Mouse (Mus musculus): ENCODE measurements around the gene Emx2. TPM values are rescaled to one million over a fixed set of nuclear protein-coding genes. Genes with fewer than 3 reads are reported as not detected.

Gene Emx2
- polyA plus RNA-seq (2012; rRNA removed) = 14.3 and 19.2 TPM in 2 replicates

DNA sequence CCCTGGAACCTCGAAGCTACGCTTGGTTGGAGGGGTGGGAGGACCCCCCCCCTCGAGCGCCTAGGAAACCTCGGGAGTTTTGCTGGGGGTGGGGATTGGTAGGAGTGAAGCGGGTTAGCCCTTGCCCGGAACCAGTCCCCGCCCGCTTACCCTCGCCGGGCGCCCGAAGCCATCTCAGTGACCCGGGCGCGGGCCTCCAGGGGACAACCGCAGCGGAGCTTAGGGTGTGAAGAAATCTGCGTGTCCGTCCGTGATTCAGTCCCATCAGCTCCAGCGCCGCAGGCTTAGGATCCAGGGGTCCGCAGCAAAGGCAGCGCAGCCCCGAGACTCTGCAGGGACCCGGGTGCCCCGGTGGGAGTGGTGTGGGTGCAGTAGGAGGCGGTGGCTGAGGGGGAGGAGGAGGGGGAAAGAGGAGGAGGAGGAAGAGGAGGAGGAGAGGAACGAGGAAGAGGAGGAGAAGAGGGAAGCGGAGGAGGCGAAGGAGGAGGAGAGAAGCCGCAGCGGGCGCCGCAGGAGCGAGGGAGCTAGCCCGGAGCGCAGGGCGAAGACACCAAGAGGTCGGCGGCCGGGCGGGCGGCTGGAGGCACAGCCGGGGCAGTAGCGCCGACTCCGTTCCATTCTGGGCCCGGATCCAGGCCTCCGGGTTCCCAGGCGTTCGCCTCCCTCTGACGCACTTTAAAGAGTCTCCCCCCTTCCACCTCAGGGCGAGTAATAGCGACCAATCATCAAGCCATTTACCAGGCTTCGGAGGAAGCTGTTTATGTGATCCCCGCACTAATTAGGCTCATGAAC, at the start of gene Emx2:
TSS of gene Emx2 (plus strand) at position 422 of the 792 bp plus-strand sequence.
- H3K4me3 ChIP-seq (ENCODE audit: insufficient read depth, low read depth, low read length) = peak within 1 kb of the TSS; percentile 97
- H3K4me1 ChIP-seq (ENCODE audit: control insufficient read depth, insufficient read depth, low read length) = peaks cover 6% of the 10 kb centered on the region; the same call in 1 of the 2 replicates
- peak; percentile 94 for DNase-seq
- peak; percentile 76 for TF ChIP-seq POLR2A (IDR thresholded peaks at IDR 0.05; ENCODE audit: low read depth, low read length)
- TF ChIP-seq CTCF (conservative IDR thresholded peaks at IDR 0.05; ENCODE audit: insufficient read depth, insufficient read length, low read depth, low read length) = no peak
- 1% methylated on average over 56 of the region's 58 CpGs for WGBS
- no peaks in the 10 kb centered on the region for H3K36me3 ChIP-seq (ENCODE audit: control insufficient read depth, insufficient read depth, low read length)
- H3K27me3 ChIP-seq (replicated peaks; ENCODE audit: control insufficient read depth, insufficient read depth, low read length) = no peaks in the 10 kb centered on the region
- H3K27ac ChIP-seq (ENCODE audit: insufficient read depth, low read depth, low read length) = peak within 1 kb of the TSS; percentile 98

DNA sequence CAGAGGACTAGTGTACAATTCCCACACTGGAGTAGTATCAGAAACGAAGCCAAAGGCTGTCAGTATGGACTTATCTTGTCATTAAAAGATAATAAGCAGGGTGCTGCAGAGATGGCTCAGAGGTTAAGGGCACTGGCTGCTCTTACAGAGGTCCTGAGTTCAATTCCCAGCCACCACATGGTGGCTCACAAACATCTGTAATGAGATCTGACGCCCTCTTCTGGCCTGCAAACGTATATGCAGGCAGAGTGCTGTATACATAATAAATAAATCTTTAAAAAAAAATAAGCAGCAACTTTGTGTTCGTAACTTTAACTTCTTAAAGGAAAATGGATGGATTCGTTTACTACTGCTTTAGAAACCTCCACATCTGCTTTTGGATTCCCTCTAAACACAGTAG, 44.0 kb upstream of the Emx2 start:
- no peak for DNase-seq
- Histone ChIP-seq H3K27me3 (replicated peaks; ENCODE audit: control insufficient read depth, insufficient read depth, low read length) (no peaks in the 10 kb centered on the region), H3K4me1 (ENCODE audit: control insufficient read depth, insufficient read depth, low read length) (no peaks in the 10 kb centered on the region), H3K27ac (ENCODE audit: insufficient read depth, low read depth, low read length) (no peak overlapping the region), H3K36me3 (ENCODE audit: control insufficient read depth, insufficient read depth, low read length) (no peaks in the 10 kb centered on the region), H3K4me3 (ENCODE audit: insufficient read depth, low read depth, low read length) (no peak overlapping the region)
- whole genome bisulfite sequencing = 64% methylated on average over 5 of the region's 5 CpGs
- no peak for TF ChIP-seq POLR2A (IDR thresholded peaks at IDR 0.05; ENCODE audit: low read depth, low read length)
- no peak for TF ChIP-seq CTCF (conservative IDR thresholded peaks at IDR 0.05; ENCODE audit: insufficient read depth, insufficient read length, low read depth, low read length)

DNA sequence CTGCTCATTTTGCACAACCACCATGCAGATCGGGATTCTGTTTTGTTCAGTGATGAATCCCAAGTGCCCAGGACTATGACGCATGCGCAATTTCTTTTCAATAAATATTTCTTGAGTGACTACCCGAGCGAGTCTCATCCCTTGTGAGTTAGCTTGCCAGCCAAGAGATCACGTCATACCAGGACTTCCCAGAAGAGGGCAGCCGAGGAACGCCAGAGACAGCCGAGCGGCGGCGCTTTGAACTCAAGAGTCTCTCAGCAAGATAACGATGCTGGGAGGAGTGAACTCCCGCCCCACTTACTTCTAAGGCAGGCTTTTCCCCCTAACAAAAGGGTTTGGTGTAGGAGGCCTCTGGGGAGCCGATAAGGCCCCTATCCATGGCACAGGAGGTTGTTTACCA, 40.1 kb upstream of the Emx2 start:
- WGBS = under 1% methylated on average over 15 of the region's 15 CpGs
- peak; percentile 84 for TF ChIP-seq CTCF (conservative IDR thresholded peaks at IDR 0.05; ENCODE audit: insufficient read depth, insufficient read length, low read depth, low read length)
- TF ChIP-seq POLR2A (IDR thresholded peaks at IDR 0.05; ENCODE audit: low read depth, low read length) = no peak
- Histone ChIP-seq H3K4me1 (ENCODE audit: control insufficient read depth, insufficient read depth, low read length) (no peaks in the 10 kb centered on the region), H3K27me3 (replicated peaks; ENCODE audit: control insufficient read depth, insufficient read depth, low read length) (no peaks in the 10 kb centered on the region), H3K4me3 (ENCODE audit: insufficient read depth, low read depth, low read length) (no peak overlapping the region), H3K27ac (ENCODE audit: insufficient read depth, low read depth, low read length) (no peak overlapping the region), H3K36me3 (ENCODE audit: control insufficient read depth, insufficient read depth, low read length) (no peaks in the 10 kb centered on the region)
- DNase-seq = peak; percentile 87

DNA sequence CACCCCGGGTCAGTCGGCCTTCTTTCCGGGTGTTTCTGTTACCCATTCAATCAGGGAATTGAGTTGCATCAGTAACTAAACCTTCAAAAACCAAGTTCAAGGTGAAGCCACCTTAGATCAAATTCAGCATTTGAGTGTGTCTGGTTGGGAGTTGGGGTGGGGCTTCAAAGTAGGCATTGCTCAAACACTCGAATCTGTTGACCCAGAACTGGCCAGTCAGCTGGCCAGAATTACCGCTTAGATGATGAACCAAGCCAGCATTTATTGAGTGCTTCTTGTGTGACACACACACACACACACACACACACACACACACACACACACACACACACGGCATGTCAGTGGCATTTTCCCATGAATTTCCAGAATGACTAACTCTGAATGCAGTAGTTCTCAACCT, 39.5 kb upstream of the Emx2 start:
- no peaks in the 10 kb centered on the region for H3K36me3 ChIP-seq (ENCODE audit: control insufficient read depth, insufficient read depth, low read length)
- no peak overlapping the region for H3K4me3 ChIP-seq (ENCODE audit: insufficient read depth, low read depth, low read length)
- H3K27me3 ChIP-seq (replicated peaks; ENCODE audit: control insufficient read depth, insufficient read depth, low read length) = no peaks in the 10 kb centered on the region
- DNase-seq = no peak
- TF ChIP-seq POLR2A (IDR thresholded peaks at IDR 0.05; ENCODE audit: low read depth, low read length) (no peak), CTCF (conservative IDR thresholded peaks at IDR 0.05; ENCODE audit: insufficient read depth, insufficient read length, low read depth, low read length) (no peak)
- 52% methylated on average over 6 of the region's 6 CpGs for WGBS
- H3K4me1 ChIP-seq (ENCODE audit: control insufficient read depth, insufficient read depth, low read length) = no peaks in the 10 kb centered on the region
- H3K27ac ChIP-seq (ENCODE audit: insufficient read depth, low read depth, low read length) = no peak overlapping the region

- DNase-seq = no peak
- Histone ChIP-seq H3K4me3 (ENCODE audit: insufficient read depth, low read depth, low read length) (no peak overlapping the region), H3K27ac (ENCODE audit: insufficient read depth, low read depth, low read length) (no peak overlapping the region), H3K27me3 (replicated peaks; ENCODE audit: control insufficient read depth, insufficient read depth, low read length) (no peaks in the 10 kb centered on the region; the same call in 1 of the 2 replicates), H3K36me3 (ENCODE audit: control insufficient read depth, insufficient read depth, low read length) (no peaks in the 10 kb centered on the region), H3K4me1 (ENCODE audit: control insufficient read depth, insufficient read depth, low read length) (no peaks in the 10 kb centered on the region)
- TF ChIP-seq POLR2A (IDR thresholded peaks at IDR 0.05; ENCODE audit: low read depth, low read length) = no peak
- no peak for TF ChIP-seq CTCF (conservative IDR thresholded peaks at IDR 0.05; ENCODE audit: insufficient read depth, insufficient read length, low read depth, low read length)
- WGBS = 24% methylated on average over 8 of the region's 8 CpGs
These were observed 35.8 kb upstream of the Emx2 start for GRCm38 (mm10) chr19:59422393-59422792.

GRCm38 (mm10) chr19:59423685-59424084, 34.5 kb upstream of the Emx2 start:
- no peak overlapping the region for H3K4me3 ChIP-seq (ENCODE audit: insufficient read depth, low read depth, low read length)
- 30% methylated on average over 6 of the region's 6 CpGs for WGBS
- H3K36me3 ChIP-seq (ENCODE audit: control insufficient read depth, insufficient read depth, low read length) = no peaks in the 10 kb centered on the region; the same call in 1 of the 2 replicates
- peak; percentile 2 for DNase-seq
- no peak overlapping the region for H3K27ac ChIP-seq (ENCODE audit: insufficient read depth, low read depth, low read length)
- TF ChIP-seq CTCF (conservative IDR thresholded peaks at IDR 0.05; ENCODE audit: insufficient read depth, insufficient read length, low read depth, low read length) (no peak), POLR2A (IDR thresholded peaks at IDR 0.05; ENCODE audit: low read depth, low read length) (no peak)
- H3K4me1 ChIP-seq (ENCODE audit: control insufficient read depth, insufficient read depth, low read length) = no peaks in the 10 kb centered on the region
- no peaks in the 10 kb centered on the region; the same call in 1 of the 2 replicates for H3K27me3 ChIP-seq (replicated peaks; ENCODE audit: control insufficient read depth, insufficient read depth, low read length)

DNA sequence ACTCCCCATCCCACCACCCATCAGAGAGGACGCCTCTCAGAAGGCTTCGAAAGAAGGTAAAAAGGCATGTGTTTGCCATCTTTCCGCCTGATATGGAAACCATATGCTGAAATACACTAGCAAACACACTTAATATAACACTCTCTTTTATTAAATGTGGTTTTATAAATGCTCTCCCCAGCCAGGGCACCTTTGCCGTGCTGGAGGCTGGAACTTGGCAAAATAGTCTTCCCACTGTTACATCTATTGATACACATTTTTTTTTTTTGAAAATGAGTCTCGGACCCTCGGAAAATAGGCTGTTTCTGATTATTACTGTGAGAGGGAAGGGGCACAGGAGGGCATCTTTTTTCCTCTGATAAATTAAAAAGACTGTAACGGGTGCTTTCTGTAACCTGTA, 33.2 kb upstream of the Emx2 start:
- Histone ChIP-seq H3K27me3 (replicated peaks; ENCODE audit: control insufficient read depth, insufficient read depth, low read length) (no peaks in the 10 kb centered on the region; the same call in 1 of the 2 replicates), H3K4me3 (ENCODE audit: insufficient read depth, low read depth, low read length) (no peak overlapping the region), H3K36me3 (ENCODE audit: control insufficient read depth, insufficient read depth, low read length) (no peaks in the 10 kb centered on the region; the same call in 1 of the 2 replicates), H3K4me1 (ENCODE audit: control insufficient read depth, insufficient read depth, low read length) (no peaks in the 10 kb centered on the region), H3K27ac (ENCODE audit: insufficient read depth, low read depth, low read length) (no peak overlapping the region)
- TF ChIP-seq CTCF (conservative IDR thresholded peaks at IDR 0.05; ENCODE audit: insufficient read depth, insufficient read length, low read depth, low read length) (no peak), POLR2A (IDR thresholded peaks at IDR 0.05; ENCODE audit: low read depth, low read length) (no peak)
- no peak for DNase-seq
- 93% methylated on average over 7 of the region's 7 CpGs for WGBS
